Mouse (Mus musculus): Measurements from ENCODE around the gene Zfp523. TPM values are rescaled to one million over a fixed set of nuclear protein-coding genes. Genes with fewer than 3 reads are reported as not detected.

Zfp523 gene
- polyA plus RNA-seq, 1 experiment from 2014 or later = 31.0 TPM

- WGBS = 82% methylated on average over 14 of the region's 14 CpGs
- Histone ChIP-seq H3K27me3 (replicated peaks; ENCODE audit: control insufficient read depth, insufficient read depth, low read length) (no peaks in the 10 kb centered on the region), H3K9ac (ENCODE audit: low read length) (no peak overlapping the region), H3K4me2 (ENCODE audit: low read length) (no peak overlapping the region), H3K4me1 (ENCODE audit: control insufficient read depth, insufficient read depth, low read length) (no peaks in the 10 kb centered on the region), H3K27ac (ENCODE audit: low read depth, low read length) (no peak overlapping the region), H3K9me3 (replicated peaks; ENCODE audit: control insufficient read depth, low read length) (no peaks in the 10 kb centered on the region), H3K36me3 (ENCODE audit: control insufficient read depth, insufficient read depth, low read length) (peaks cover 64% of the 10 kb centered on the region), H3K4me3 (ENCODE audit: low read depth, low read length) (no peak overlapping the region)
- ATAC-seq (no peak), DNase-seq (ENCODE audit: low spot score) (no peak)
Observed at GRCm38 (mm10) chr17:28201982-28202381, 25.1 kb downstream of the Zfp523 start.

GRCm38 (mm10) chr17:28204052-28204720, 27.3 kb downstream of the Zfp523 start:
- Histone ChIP-seq H3K36me3 (ENCODE audit: control insufficient read depth, insufficient read depth, low read length) (peaks cover 45% of the 10 kb centered on the region), H3K27ac (ENCODE audit: low read depth, low read length) (no peak overlapping the region), H3K4me3 (ENCODE audit: low read depth, low read length) (no peak overlapping the region), H3K4me2 (ENCODE audit: low read length) (no peak overlapping the region), H3K9me3 (replicated peaks; ENCODE audit: control insufficient read depth, low read length) (no peaks in the 10 kb centered on the region), H3K27me3 (replicated peaks; ENCODE audit: control insufficient read depth, insufficient read depth, low read length) (no peaks in the 10 kb centered on the region), H3K9ac (ENCODE audit: low read length) (no peak overlapping the region), H3K4me1 (ENCODE audit: control insufficient read depth, insufficient read depth, low read length) (no peaks in the 10 kb centered on the region)
- WGBS = 39% methylated on average over 14 of the region's 14 CpGs
- DNase-seq (ENCODE audit: low spot score) (peak; percentile 72), ATAC-seq (peak; percentile 61; the same call in 1 of the 2 replicates)

- Histone ChIP-seq H3K4me2 (ENCODE audit: low read length) (no peak overlapping the region), H3K27me3 (replicated peaks; ENCODE audit: control insufficient read depth, insufficient read depth, low read length) (no peaks in the 10 kb centered on the region), H3K4me3 (ENCODE audit: low read depth, low read length) (no peak overlapping the region), H3K9me3 (replicated peaks; ENCODE audit: control insufficient read depth, low read length) (no peaks in the 10 kb centered on the region), H3K4me1 (ENCODE audit: control insufficient read depth, insufficient read depth, low read length) (no peaks in the 10 kb centered on the region), H3K36me3 (ENCODE audit: control insufficient read depth, insufficient read depth, low read length) (peaks cover 34% of the 10 kb centered on the region), H3K9ac (ENCODE audit: low read length) (no peak overlapping the region), H3K27ac (ENCODE audit: low read depth, low read length) (no peak overlapping the region)
- ATAC-seq = no peak
- no peak for DNase-seq (ENCODE audit: low spot score)
- whole genome bisulfite sequencing = 90% methylated on average over 8 of the region's 8 CpGs
Observed at GRCm38 (mm10) chr17:28205443-28205842, 28.5 kb downstream of the Zfp523 start.

GRCm38 (mm10) chr17:28207092-28207491, 30.2 kb downstream of the Zfp523 start:
- no peak overlapping the region for H3K9ac ChIP-seq (ENCODE audit: low read length)

GRCm38 (mm10) chr17:28207591-28208313, 30.8 kb downstream of the Zfp523 start, which contains the start of gene Def6:
Gene Def6, plus strand, starts transcription at chr17:28207778.
- Histone ChIP-seq H3K27ac (ENCODE audit: low read depth, low read length) (no peak within 1 kb of the TSS), H3K4me3 (ENCODE audit: low read depth, low read length) (no peak within 1 kb of the TSS), H3K4me1 (ENCODE audit: control insufficient read depth, insufficient read depth, low read length) (no peaks in the 10 kb centered on the region), H3K9me3 (replicated peaks; ENCODE audit: control insufficient read depth, low read length) (no peaks in the 10 kb centered on the region), H3K4me2 (ENCODE audit: low read length) (peak within 1 kb of the TSS; percentile 12; the same call in 1 of the 2 replicates), H3K27me3 (replicated peaks; ENCODE audit: control insufficient read depth, insufficient read depth, low read length) (no peaks in the 10 kb centered on the region), H3K36me3 (ENCODE audit: control insufficient read depth, insufficient read depth, low read length) (peaks cover 12% of the 10 kb centered on the region), H3K9ac (ENCODE audit: low read length) (0 out of 2 replicates have a peak within 1 kb of the TSS, but pooled peaks have one; percentile 21)
- WGBS = 26% methylated on average over 26 of the region's 26 CpGs
- DNase-seq (ENCODE audit: low spot score) (peak; percentile 39), ATAC-seq (no peak; the same call in 1 of the 2 replicates)

More at GRCm38 (mm10) chr17:28207092-28207491, 30.2 kb downstream of the Zfp523 start:
- no peak overlapping the region for H3K27ac ChIP-seq (ENCODE audit: low read depth, low read length)
- H3K9me3 ChIP-seq (replicated peaks; ENCODE audit: control insufficient read depth, low read length) = no peaks in the 10 kb centered on the region
- no peaks in the 10 kb centered on the region for H3K27me3 ChIP-seq (replicated peaks; ENCODE audit: control insufficient read depth, insufficient read depth, low read length)
- no peak for DNase-seq (ENCODE audit: low spot score)
- 74% methylated on average over 8 of the region's 8 CpGs for WGBS
- no peaks in the 10 kb centered on the region for H3K4me1 ChIP-seq (ENCODE audit: control insufficient read depth, insufficient read depth, low read length)
- H3K36me3 ChIP-seq (ENCODE audit: control insufficient read depth, insufficient read depth, low read length) = peaks cover 18% of the 10 kb centered on the region
- H3K4me2 ChIP-seq (ENCODE audit: low read length) = no peak overlapping the region
- no peak overlapping the region for H3K4me3 ChIP-seq (ENCODE audit: low read depth, low read length)
- no peak for ATAC-seq

- H3K4me2 ChIP-seq (ENCODE audit: low read length) = no peak overlapping the region
- no peaks in the 10 kb centered on the region for H3K9me3 ChIP-seq (replicated peaks; ENCODE audit: control insufficient read depth, low read length)
- no peak for DNase-seq (ENCODE audit: low spot score)
- H3K36me3 ChIP-seq (ENCODE audit: control insufficient read depth, insufficient read depth, low read length) = peaks cover 7% of the 10 kb centered on the region
- H3K27me3 ChIP-seq (replicated peaks; ENCODE audit: control insufficient read depth, insufficient read depth, low read length) = no peaks in the 10 kb centered on the region
- no peak overlapping the region for H3K4me3 ChIP-seq (ENCODE audit: low read depth, low read length)
- ATAC-seq = no peak
- no peak overlapping the region for H3K9ac ChIP-seq (ENCODE audit: low read length)
- WGBS = 91% methylated on average over 8 of the region's 8 CpGs
- no peak overlapping the region for H3K27ac ChIP-seq (ENCODE audit: low read depth, low read length)
- H3K4me1 ChIP-seq (ENCODE audit: control insufficient read depth, insufficient read depth, low read length) = no peaks in the 10 kb centered on the region
Observed at GRCm38 (mm10) chr17:28208314-28208612, 31.3 kb downstream of the Zfp523 start.

- peaks cover 6% of the 10 kb centered on the region; the same call in 1 of the 2 replicates for H3K36me3 ChIP-seq (ENCODE audit: control insufficient read depth, insufficient read depth, low read length)
- H3K4me2 ChIP-seq (ENCODE audit: low read length) = no peak overlapping the region
- no peak overlapping the region for H3K9ac ChIP-seq (ENCODE audit: low read length)
- DNase-seq (ENCODE audit: low spot score) (no peak), ATAC-seq (no peak)
- no peaks in the 10 kb centered on the region for H3K27me3 ChIP-seq (replicated peaks; ENCODE audit: control insufficient read depth, insufficient read depth, low read length)
- no peak overlapping the region for H3K4me3 ChIP-seq (ENCODE audit: low read depth, low read length)
- no peak overlapping the region for H3K27ac ChIP-seq (ENCODE audit: low read depth, low read length)
- no peaks in the 10 kb centered on the region for H3K4me1 ChIP-seq (ENCODE audit: control insufficient read depth, insufficient read depth, low read length)
- H3K9me3 ChIP-seq (replicated peaks; ENCODE audit: control insufficient read depth, low read length) = no peaks in the 10 kb centered on the region
- 77% methylated on average over 4 of the region's 4 CpGs for WGBS
Observed at GRCm38 (mm10) chr17:28209457-28210110, 32.7 kb downstream of the Zfp523 start.

- Histone ChIP-seq H3K27me3 (replicated peaks; ENCODE audit: control insufficient read depth, insufficient read depth, low read length) (no peaks in the 10 kb centered on the region), H3K4me3 (ENCODE audit: low read depth, low read length) (no peak overlapping the region), H3K9ac (ENCODE audit: low read length) (no peak overlapping the region), H3K9me3 (replicated peaks; ENCODE audit: control insufficient read depth, low read length) (no peaks in the 10 kb centered on the region), H3K4me2 (ENCODE audit: low read length) (no peak overlapping the region), H3K27ac (ENCODE audit: low read depth, low read length) (no peak overlapping the region), H3K4me1 (ENCODE audit: control insufficient read depth, insufficient read depth, low read length) (no peaks in the 10 kb centered on the region), H3K36me3 (ENCODE audit: control insufficient read depth, insufficient read depth, low read length) (no peaks in the 10 kb centered on the region)
- WGBS = 74% methylated on average over 6 of the region's 6 CpGs
- ATAC-seq (no peak), DNase-seq (ENCODE audit: low spot score) (no peak)
Observed at GRCm38 (mm10) chr17:28211921-28212341, 35.0 kb downstream of the Zfp523 start.

Measured in forebrain, embryonic 14.5 days (tissue).